Mouse (Mus musculus): Measurements from ENCODE around the gene Snx10.

Snx10 gene

GRCm38 (mm10) chr6:51523807-51524320 is at the start of gene Snx10:
Gene Snx10 (plus strand): TSS chr6:51523901.
- no peak for TF ChIP-seq GATA4 (IDR thresholded peaks at IDR 0.05; ENCODE audit: insufficient replicate concordance, low read length)

- no peak for TF ChIP-seq GATA4 (IDR thresholded peaks at IDR 0.05; ENCODE audit: insufficient replicate concordance, low read length)
Observed at GRCm38 (mm10) chr6:51479136-51479731, 44.5 kb upstream of the Snx10 start.

GRCm38 (mm10) chr6:51481548-51481947 is 42.2 kb upstream of the Snx10 start:
- TF ChIP-seq GATA4 (IDR thresholded peaks at IDR 0.05; ENCODE audit: insufficient replicate concordance, low read length), result no peak

GRCm38 (mm10) chr6:51483861-51484260 is 39.8 kb upstream of the Snx10 start:
- no peak for TF ChIP-seq GATA4 (IDR thresholded peaks at IDR 0.05; ENCODE audit: insufficient replicate concordance, low read length)

GRCm38 (mm10) chr6:51485646-51486045 is 38.1 kb upstream of the Snx10 start:
- no peak for TF ChIP-seq GATA4 (IDR thresholded peaks at IDR 0.05; ENCODE audit: insufficient replicate concordance, low read length)

GRCm38 (mm10) chr6:51486076-51486710 is 37.5 kb upstream of the Snx10 start:
- no peak for TF ChIP-seq GATA4 (IDR thresholded peaks at IDR 0.05; ENCODE audit: insufficient replicate concordance, low read length)

GRCm38 (mm10) chr6:51486731-51487130 is 37.0 kb upstream of the Snx10 start:
- TF ChIP-seq GATA4 (IDR thresholded peaks at IDR 0.05; ENCODE audit: insufficient replicate concordance, low read length), result no peak

GRCm38 (mm10) chr6:51489787-51490186 is 33.9 kb upstream of the Snx10 start:
- no peak for TF ChIP-seq GATA4 (IDR thresholded peaks at IDR 0.05; ENCODE audit: insufficient replicate concordance, low read length)

- no peak for TF ChIP-seq GATA4 (IDR thresholded peaks at IDR 0.05; ENCODE audit: insufficient replicate concordance, low read length)
Observed at GRCm38 (mm10) chr6:51497321-51498111, 26.2 kb upstream of the Snx10 start.

GRCm38 (mm10) chr6:51505671-51506070 is 18.0 kb upstream of the Snx10 start:
- no peak for TF ChIP-seq GATA4 (IDR thresholded peaks at IDR 0.05; ENCODE audit: insufficient replicate concordance, low read length)

GRCm38 (mm10) chr6:51507556-51507955 is 16.1 kb upstream of the Snx10 start:
- TF ChIP-seq GATA4 (IDR thresholded peaks at IDR 0.05; ENCODE audit: insufficient replicate concordance, low read length), result no peak

- TF ChIP-seq GATA4 (IDR thresholded peaks at IDR 0.05; ENCODE audit: insufficient replicate concordance, low read length), result no peak; the same call in 1 of the 2 replicates
Observed at GRCm38 (mm10) chr6:51508750-51509648, 14.7 kb upstream of the Snx10 start.

- TF ChIP-seq GATA4 (IDR thresholded peaks at IDR 0.05; ENCODE audit: insufficient replicate concordance, low read length), result no peak
Observed at GRCm38 (mm10) chr6:51510094-51510493, 13.6 kb upstream of the Snx10 start.

- no peak for TF ChIP-seq GATA4 (IDR thresholded peaks at IDR 0.05; ENCODE audit: insufficient replicate concordance, low read length)
Observed at GRCm38 (mm10) chr6:51510946-51511345, 12.8 kb upstream of the Snx10 start.

GRCm38 (mm10) chr6:51513745-51514144 is 10.0 kb upstream of the Snx10 start:
- no peak for TF ChIP-seq GATA4 (IDR thresholded peaks at IDR 0.05; ENCODE audit: insufficient replicate concordance, low read length)

All from liver, adult (tissue).